Mouse (Mus musculus): ENCODE measurements around the gene Ctdsp1.

Ctdsp1 gene

GRCm38 (mm10) chr1:74444538-74444937, 53.2 kb downstream of the Ctdsp1 start:
- no peak for DNase-seq (ENCODE audit: low read depth, low spot score)
